Mouse (Mus musculus): ENCODE measurements at regions not wholly inside any gene's neighbourhood (a gene's known extent, or its start where the extent isn't known, plus 50 kb on each side); places are given as distances from the start of the nearest gene placed in this dataset.

DNA sequence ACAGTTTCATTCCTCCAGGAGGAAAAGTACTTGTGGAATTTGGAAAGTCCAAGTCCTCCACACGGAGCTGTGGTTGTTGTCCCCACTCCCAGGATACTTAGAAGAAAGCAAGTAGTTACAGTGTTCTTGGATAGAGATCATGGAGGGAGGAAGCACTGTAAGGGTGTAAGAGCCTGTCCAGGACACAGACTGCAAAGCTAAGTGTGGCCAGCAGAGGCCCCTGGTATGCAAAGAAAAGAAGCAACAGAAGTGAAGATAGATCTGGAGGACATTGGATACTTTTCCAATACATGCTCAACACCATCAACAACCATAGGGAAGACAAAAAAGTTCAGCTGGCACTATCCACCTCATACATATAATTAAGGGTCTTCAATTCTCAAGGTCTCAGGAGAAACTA lies 197.4 kb downstream of the Meis1 start:
- Histone ChIP-seq H3K4me2 (replicated peaks) (no peak overlapping the region), H3K27ac (no peak overlapping the region), H3K9me3 (no peaks in the 10 kb centered on the region), H3K36me3 (no peaks in the 10 kb centered on the region), H3K27me3 (no peaks in the 10 kb centered on the region), H3K4me1 (no peaks in the 10 kb centered on the region), H3K4me3 (no peak overlapping the region), H3K9ac (no peak overlapping the region)
- ATAC-seq (ENCODE audit: insufficient number of reproducible peaks, insufficient read depth, low FRiP score, low TSS enrichment) = no peak
- WGBS = 46% methylated on average over 1 of the region's 1 CpGs

GRCm38 (mm10) chr11:18814110-18814509 lies 204.7 kb downstream of the Meis1 start:
- WGBS = 75% methylated on average over 3 of the region's 3 CpGs
- Histone ChIP-seq H3K4me1 (no peaks in the 10 kb centered on the region), H3K4me2 (replicated peaks) (no peak overlapping the region), H3K27me3 (no peaks in the 10 kb centered on the region), H3K27ac (no peak overlapping the region), H3K9me3 (no peaks in the 10 kb centered on the region), H3K36me3 (no peaks in the 10 kb centered on the region), H3K4me3 (no peak overlapping the region), H3K9ac (no peak overlapping the region)
- ATAC-seq (ENCODE audit: insufficient number of reproducible peaks, insufficient read depth, low FRiP score, low TSS enrichment) = no peak

DNA sequence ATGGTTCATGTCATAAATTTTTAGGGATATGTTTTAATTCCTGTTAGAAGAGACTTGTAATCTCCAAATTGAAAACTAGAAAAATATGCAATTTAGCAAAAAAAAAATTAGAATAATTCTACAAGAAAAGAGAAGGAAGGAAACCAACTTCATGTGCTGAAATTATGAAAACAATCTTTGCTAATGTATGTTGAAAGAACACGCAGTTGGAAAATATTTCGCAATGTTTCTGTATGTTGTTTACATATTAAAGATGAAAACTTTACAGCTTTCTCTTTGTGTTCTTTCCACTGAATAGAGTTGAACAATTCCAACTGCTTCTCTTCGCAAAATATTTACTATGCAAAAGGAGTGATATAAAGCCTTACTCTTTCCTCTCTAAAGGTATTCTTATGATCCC lies 251.3 kb downstream of the Meis1 start:
- no peak overlapping the region for H3K27ac ChIP-seq
- no peaks in the 10 kb centered on the region for H3K9me3 ChIP-seq
- no peaks in the 10 kb centered on the region for H3K36me3 ChIP-seq
- H3K27me3 ChIP-seq = no peaks in the 10 kb centered on the region
- ATAC-seq (ENCODE audit: insufficient number of reproducible peaks, insufficient read depth, low FRiP score, low TSS enrichment) = no peak
- H3K4me1 ChIP-seq = no peaks in the 10 kb centered on the region
- H3K4me3 ChIP-seq = no peak overlapping the region
- no peak overlapping the region for H3K4me2 ChIP-seq (replicated peaks)
- no peak overlapping the region for H3K9ac ChIP-seq
- WGBS = 96% methylated on average over 3 of the region's 3 CpGs

DNA sequence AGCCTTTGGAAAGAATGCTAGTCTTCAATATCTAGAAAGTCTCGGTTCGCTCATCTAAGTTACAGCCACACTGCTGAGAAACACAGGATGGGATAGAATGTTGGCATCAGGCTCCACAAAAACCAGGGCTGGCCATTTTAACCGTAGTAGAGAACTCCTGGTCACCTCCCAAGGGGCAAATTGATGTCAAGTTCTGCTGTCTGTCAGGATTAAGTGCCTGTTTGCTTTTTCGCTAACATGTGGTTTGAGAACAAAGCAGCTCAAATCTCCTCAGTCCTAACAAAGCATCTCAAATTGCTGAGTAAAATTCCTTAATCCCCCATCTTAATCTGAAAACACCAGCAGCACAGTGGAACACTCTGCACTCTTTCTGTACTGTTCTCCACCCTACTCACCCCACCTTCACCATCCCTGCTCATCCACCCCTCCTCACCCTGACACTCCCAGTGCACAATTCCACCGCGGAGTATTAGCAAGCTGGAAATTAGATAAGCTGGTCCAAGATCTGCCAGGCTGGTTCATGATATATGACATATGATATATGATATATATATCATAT lies 252.2 kb downstream of the Meis1 start:
- ATAC-seq (ENCODE audit: insufficient number of reproducible peaks, insufficient read depth, low FRiP score, low TSS enrichment) = peak; percentile 41; the same call in 1 of the 2 replicates
- Histone ChIP-seq H3K9ac (no peak overlapping the region), H3K27me3 (no peaks in the 10 kb centered on the region), H3K36me3 (no peaks in the 10 kb centered on the region), H3K27ac (no peak overlapping the region), H3K4me1 (no peaks in the 10 kb centered on the region; the same call in 1 of the 2 replicates), H3K4me2 (replicated peaks) (no peak overlapping the region), H3K4me3 (no peak overlapping the region), H3K9me3 (no peaks in the 10 kb centered on the region)
- WGBS = 50% methylated on average over 6 of the region's 6 CpGs

GRCm38 (mm10) chr11:18758591-18759074 lies 260.2 kb downstream of the Meis1 start:
- Histone ChIP-seq H3K27me3 (no peaks in the 10 kb centered on the region), H3K4me1 (peaks cover 19% of the 10 kb centered on the region), H3K27ac (0 out of 2 replicates have a peak overlapping the region, but pooled peaks have one; percentile 41), H3K36me3 (no peaks in the 10 kb centered on the region), H3K4me3 (no peak overlapping the region), H3K4me2 (replicated peaks) (no peak overlapping the region), H3K9ac (no peak overlapping the region), H3K9me3 (no peaks in the 10 kb centered on the region)
- ATAC-seq (ENCODE audit: insufficient number of reproducible peaks, insufficient read depth, low FRiP score, low TSS enrichment) = peak; percentile 52; the same call in 1 of the 2 replicates
- 26% methylated on average over 6 of the region's 6 CpGs for WGBS

- H3K4me3 ChIP-seq = no peak overlapping the region
- no peaks in the 10 kb centered on the region for H3K9me3 ChIP-seq
- no peaks in the 10 kb centered on the region for H3K27me3 ChIP-seq
- WGBS = 15% methylated on average over 1 of the region's 1 CpGs
- peaks cover 21% of the 10 kb centered on the region for H3K4me1 ChIP-seq
- no peak overlapping the region for H3K4me2 ChIP-seq (replicated peaks)
- no peaks in the 10 kb centered on the region for H3K36me3 ChIP-seq
- no peak overlapping the region for H3K9ac ChIP-seq
- H3K27ac ChIP-seq = no peak overlapping the region
- no peak for ATAC-seq (ENCODE audit: insufficient number of reproducible peaks, insufficient read depth, low FRiP score, low TSS enrichment)
Measured at GRCm38 (mm10) chr11:18756576-18756975, 262.2 kb downstream of the Meis1 start.

DNA sequence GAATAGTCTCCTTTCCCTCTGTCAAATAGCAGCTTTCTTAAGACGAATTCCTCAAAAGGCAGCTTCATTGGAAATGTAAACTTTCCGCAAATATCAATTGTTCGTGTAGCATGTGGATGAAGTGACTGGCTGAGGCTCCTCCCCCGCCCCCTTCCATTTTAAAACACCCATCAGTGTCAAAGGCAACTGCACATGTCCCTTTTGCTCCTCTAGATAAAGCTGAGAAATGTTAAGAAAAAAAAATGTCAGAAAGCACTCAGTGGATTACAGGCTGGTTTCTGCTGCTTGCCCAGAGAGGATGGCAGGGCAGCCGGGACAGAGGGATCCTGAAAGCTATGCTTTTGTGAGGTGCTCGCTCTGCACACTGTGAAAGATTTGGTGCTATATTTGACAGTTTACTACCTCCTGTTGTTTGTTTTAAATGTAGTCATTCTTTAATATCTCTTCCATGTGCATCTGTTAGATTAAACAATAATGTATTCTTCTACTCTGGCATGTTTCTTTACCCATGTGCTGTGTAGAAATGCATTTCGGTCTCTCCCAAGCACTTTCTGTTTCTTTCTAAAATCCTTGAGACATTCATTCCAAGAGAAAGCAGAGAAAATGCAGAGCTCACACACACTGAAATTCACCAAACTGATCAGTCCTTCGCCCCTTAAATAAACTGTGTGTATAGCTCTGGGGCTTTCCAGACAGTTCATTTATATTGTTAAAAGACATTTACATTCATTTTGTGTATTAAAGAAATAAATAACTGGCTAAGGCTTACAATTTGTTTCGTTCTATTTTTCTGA lies 263.9 kb downstream of the Meis1 start:
- Histone ChIP-seq H3K4me1 (peaks cover 34% of the 10 kb centered on the region), H3K27me3 (no peaks in the 10 kb centered on the region), H3K4me3 (no peak overlapping the region), H3K9ac (no peak overlapping the region), H3K4me2 (replicated peaks) (peak overlapping the region; percentile 6; the same call in 1 of the 2 replicates), H3K27ac (peak overlapping the region; percentile 7; the same call in 1 of the 2 replicates), H3K36me3 (no peaks in the 10 kb centered on the region), H3K9me3 (no peaks in the 10 kb centered on the region)
- WGBS = 49% methylated on average over 9 of the region's 9 CpGs
- no peak for ATAC-seq (ENCODE audit: insufficient number of reproducible peaks, insufficient read depth, low FRiP score, low TSS enrichment)

DNA sequence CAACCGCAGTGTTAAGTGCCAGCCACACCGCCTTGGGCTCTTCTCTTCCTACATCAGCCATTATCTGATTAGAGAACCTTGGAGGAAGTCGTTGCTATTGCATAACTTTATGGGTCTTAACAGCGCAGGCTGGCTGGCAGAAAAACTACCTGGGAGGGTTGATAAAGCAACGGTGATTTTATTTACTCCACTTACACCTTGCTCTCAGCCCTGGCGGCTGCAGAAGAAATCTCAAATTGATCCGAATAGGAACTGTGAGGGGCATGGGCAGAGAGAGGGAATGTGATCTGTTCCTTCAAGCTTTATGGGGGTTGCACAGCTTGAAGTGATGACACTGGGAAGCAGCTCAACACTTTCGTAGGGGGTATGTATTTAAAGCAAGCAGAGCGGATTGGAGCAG lies 264.9 kb downstream of the Meis1 start:
- ATAC-seq (ENCODE audit: insufficient number of reproducible peaks, insufficient read depth, low FRiP score, low TSS enrichment) = no peak
- no peaks in the 10 kb centered on the region for H3K36me3 ChIP-seq
- H3K9ac ChIP-seq = no peak overlapping the region
- no peaks in the 10 kb centered on the region for H3K9me3 ChIP-seq
- peaks cover 43% of the 10 kb centered on the region for H3K4me1 ChIP-seq
- H3K4me2 ChIP-seq (replicated peaks) = no peak overlapping the region; the same call in 1 of the 2 replicates
- H3K27ac ChIP-seq = 0 out of 2 replicates have a peak overlapping the region, but pooled peaks have one; percentile 37
- H3K4me3 ChIP-seq = no peak overlapping the region
- 23% methylated on average over 9 of the region's 9 CpGs for WGBS
- no peaks in the 10 kb centered on the region for H3K27me3 ChIP-seq

GRCm38 (mm10) chr11:18753246-18753645 lies 265.5 kb downstream of the Meis1 start:
- Histone ChIP-seq H3K36me3 (no peaks in the 10 kb centered on the region), H3K4me3 (no peak overlapping the region), H3K27me3 (no peaks in the 10 kb centered on the region), H3K9me3 (no peaks in the 10 kb centered on the region), H3K4me1 (peaks cover 43% of the 10 kb centered on the region), H3K27ac (no peak overlapping the region), H3K4me2 (replicated peaks) (no peak overlapping the region), H3K9ac (no peak overlapping the region)
- ATAC-seq (ENCODE audit: insufficient number of reproducible peaks, insufficient read depth, low FRiP score, low TSS enrichment) = no peak
- WGBS = 53% methylated on average over 1 of the region's 1 CpGs

GRCm38 (mm10) chr11:18752512-18752911 lies 266.3 kb downstream of the Meis1 start:
- no peak overlapping the region for H3K4me2 ChIP-seq (replicated peaks)
- peaks cover 48% of the 10 kb centered on the region for H3K4me1 ChIP-seq

GRCm38 (mm10) chr11:18750911-18751841 lies 267.6 kb downstream of the Meis1 start:
- ATAC-seq (ENCODE audit: insufficient number of reproducible peaks, insufficient read depth, low FRiP score, low TSS enrichment) = no peak
- no peak overlapping the region for H3K9ac ChIP-seq
- peak overlapping the region; percentile 36 for H3K4me2 ChIP-seq (replicated peaks)
- WGBS = 18% methylated on average over 20 of the region's 20 CpGs
- peaks cover 47% of the 10 kb centered on the region for H3K4me1 ChIP-seq
- H3K36me3 ChIP-seq = no peaks in the 10 kb centered on the region
- H3K4me3 ChIP-seq = 0 out of 2 replicates have a peak overlapping the region, but pooled peaks have one; percentile 1
- H3K27me3 ChIP-seq = no peaks in the 10 kb centered on the region
- H3K9me3 ChIP-seq = no peaks in the 10 kb centered on the region
- H3K27ac ChIP-seq = no peak overlapping the region

More at GRCm38 (mm10) chr11:18752512-18752911, 266.3 kb downstream of the Meis1 start:
- Histone ChIP-seq H3K9me3 (no peaks in the 10 kb centered on the region), H3K9ac (no peak overlapping the region), H3K27ac (no peak overlapping the region), H3K4me3 (no peak overlapping the region), H3K36me3 (no peaks in the 10 kb centered on the region), H3K27me3 (no peaks in the 10 kb centered on the region)
- no peak for ATAC-seq (ENCODE audit: insufficient number of reproducible peaks, insufficient read depth, low FRiP score, low TSS enrichment)
- WGBS = 55% methylated on average over 2 of the region's 2 CpGs
